Mouse (Mus musculus) adrenal gland, adult (tissue): ENCODE measurements at regions not wholly inside any gene's neighbourhood (a gene's known extent, or its start where the extent isn't known, plus 50 kb on each side); places are given as distances from the start of the nearest gene placed in this dataset.

Source experiments
- DNase-seq, 2 experiments: peaks; one replicate each; pipeline ENCODE4 v3.0.0; 2022 to 2023; ENCODE audit warnings: low spot score in 1 of 2; ENCODE audit not compliant: inconsistent age in 2 of 2

- DNase-seq = no peak
These were observed 81.8 kb upstream of the Nhs start for GRCm38 (mm10) chrX:162241291-162241690.

GRCm38 (mm10) chrX:162235552-162235951, 76.0 kb upstream of the Nhs start:
- no peak for DNase-seq

GRCm38 (mm10) chrX:162210848-162211247, 51.3 kb upstream of the Nhs start:
- DNase-seq = no peak
